Mouse (Mus musculus): Measurements from ENCODE around the gene Lama4. TPM values are rescaled to one million over a fixed set of nuclear protein-coding genes. Genes with fewer than 3 reads are reported as not detected.

Lama4 gene
- total RNA-seq, 2 experiments from 2014 or later, result 55.3 to 59.2 TPM

DNA sequence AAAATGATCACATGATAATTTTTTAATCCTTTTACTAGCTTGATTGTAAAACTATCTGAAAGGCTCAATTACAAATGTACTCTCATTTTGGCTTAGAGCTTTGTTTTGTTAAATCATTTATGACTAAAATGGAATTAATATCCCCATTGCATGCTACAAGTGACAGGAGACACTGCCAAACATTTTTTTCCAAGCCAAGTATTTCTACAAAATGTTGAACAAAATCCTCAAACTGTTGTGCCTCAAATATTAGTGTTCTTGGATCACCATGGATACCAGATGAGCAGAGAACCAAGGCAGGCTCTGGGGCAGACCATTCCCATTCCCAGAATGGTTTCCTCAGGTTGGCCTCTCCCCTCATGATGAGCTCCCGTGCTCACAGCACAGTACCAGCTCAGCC is 79.8 kb downstream of the Lama4 start:
- DNase-seq (ENCODE audit: low spot score in 2 of 2), result no peak

DNA sequence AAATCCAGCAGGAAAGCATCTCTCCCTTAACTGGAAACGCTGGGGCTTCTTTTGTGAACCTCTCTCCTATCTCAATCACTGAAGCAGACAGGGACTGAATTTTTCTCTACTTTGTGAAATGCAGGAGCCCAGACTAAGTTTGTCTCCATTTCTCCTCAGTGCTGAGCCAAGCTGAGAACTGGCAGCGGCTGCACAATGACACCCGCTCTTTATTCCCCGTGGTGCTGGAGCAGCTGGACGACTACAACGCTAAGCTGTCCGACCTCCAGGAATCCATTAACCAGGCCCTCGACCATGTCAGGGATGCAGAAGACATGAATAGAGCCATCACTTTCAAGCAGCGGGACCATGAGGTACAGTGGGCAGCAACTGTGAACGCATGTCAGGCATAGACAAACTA is 82.5 kb downstream of the Lama4 start:
- DNase-seq (ENCODE audit: low spot score in 2 of 2), result no peak

DNA sequence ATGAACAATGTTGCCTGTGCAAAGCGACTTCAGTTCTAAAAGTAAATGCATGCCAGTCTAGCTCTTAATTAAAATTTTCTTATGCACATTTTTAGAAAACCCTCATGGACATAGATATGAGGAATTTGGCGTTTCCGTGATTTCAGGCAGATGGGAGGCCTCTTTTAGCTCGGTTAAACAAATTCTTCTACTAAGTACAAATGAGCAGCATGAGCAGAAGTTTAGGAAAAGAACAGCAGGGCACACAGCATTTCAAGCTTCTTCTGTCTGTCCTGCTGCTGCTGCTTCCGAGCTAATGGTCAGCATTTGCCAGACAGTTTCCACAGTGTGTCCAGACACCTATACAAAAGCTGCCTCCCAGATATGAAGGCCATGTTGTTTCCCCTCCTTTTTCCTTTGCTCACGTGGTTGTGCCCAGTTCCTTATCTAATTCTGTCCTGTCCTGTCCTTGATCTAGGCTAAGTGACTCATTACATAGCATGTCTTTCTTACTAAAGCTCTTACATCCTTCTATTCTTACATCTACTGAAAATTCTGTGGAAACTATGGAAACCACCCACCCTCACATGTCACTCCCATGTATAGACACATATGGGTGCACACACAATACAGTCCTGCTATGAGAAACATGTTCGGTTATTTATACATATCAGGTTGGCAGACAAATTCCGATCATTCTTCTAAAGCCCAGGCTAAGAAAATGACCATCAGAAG is 84.4 kb downstream of the Lama4 start:
- no peak for DNase-seq (ENCODE audit: low spot score in 2 of 2)

DNA sequence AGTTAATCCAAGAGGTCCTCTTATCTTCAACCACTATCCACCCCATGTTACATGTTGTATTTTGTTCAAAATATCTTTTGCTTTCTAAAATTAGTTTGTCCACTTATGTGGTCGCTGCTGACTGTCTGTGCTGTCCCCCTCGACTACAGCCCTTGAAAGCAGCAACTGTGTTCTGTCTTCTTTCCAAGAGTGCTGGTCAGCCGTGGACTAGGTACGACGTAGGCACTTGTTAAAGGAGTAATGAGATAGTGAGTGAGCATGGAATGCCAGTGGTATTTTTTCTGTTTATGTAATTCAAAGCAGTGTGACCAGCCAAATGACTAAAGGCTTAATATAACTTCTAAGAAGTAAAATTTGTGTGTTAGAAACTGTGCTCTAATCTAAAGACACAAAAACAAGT is 90.7 kb downstream of the Lama4 start:
- DNase-seq (ENCODE audit: low spot score in 2 of 2), result no peak

DNA sequence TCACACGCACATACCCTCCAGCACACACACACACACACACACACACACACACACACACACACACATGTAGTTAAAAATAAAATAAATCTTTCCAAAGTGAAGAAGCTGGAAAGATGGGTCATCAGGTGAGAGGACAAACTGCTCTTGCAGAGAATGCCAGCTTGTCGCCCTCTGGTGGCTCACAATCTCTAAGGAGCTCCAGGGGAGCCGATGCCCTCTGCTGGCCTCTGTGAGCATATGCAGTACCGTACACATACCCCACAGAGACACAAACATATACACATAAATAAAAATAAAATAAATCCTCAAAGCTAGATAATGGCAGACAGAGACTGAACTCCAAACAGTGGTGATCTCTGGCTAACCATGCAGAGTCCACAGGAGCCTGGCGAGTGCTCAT is 99.4 kb downstream of the Lama4 start:
- no peak for DNase-seq (ENCODE audit: low spot score in 2 of 2)

DNA sequence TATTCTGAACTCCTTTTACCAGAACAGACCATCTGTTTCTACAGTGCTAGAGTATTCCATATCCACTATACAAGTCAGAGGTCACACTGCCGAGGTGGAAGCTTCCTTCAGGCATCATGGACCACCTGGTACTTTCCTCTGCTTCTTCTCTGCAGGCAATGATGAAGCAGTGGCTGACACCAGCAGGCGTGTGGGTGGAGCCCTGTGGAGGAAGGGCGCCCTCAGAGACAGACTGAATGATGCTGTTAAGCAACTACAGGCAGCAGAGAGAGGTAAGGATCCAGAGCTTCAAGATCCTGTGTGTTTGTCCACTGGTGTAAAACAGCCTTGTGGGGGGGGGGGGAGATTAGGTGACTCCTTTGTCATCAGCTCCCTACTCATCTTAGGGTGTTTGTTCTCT is 100.1 kb downstream of the Lama4 start:
- DNase-seq (ENCODE audit: low spot score in 2 of 2), result no peak

DNA sequence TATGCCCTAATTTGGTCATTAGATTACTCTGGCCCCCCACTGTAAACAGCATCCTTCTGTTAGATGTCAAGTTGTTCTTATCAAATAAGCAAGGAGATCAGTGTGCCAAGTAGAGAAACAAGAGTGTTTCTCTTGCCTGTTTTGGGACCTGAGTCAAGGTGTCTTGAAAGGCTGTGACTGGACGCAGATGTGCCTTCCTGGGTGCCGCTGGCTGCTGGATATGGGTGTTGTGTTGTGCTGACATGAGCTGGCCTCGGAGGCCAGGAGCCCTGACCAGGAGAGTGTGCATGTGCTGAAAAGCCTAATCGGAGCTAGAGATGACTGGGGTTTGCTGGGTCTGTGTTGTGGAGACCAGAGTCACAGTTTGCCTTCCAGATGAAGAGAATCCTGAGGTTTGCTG is 100.7 kb downstream of the Lama4 start:
- DNase-seq (ENCODE audit: low spot score in 2 of 2), result no peak

DNA sequence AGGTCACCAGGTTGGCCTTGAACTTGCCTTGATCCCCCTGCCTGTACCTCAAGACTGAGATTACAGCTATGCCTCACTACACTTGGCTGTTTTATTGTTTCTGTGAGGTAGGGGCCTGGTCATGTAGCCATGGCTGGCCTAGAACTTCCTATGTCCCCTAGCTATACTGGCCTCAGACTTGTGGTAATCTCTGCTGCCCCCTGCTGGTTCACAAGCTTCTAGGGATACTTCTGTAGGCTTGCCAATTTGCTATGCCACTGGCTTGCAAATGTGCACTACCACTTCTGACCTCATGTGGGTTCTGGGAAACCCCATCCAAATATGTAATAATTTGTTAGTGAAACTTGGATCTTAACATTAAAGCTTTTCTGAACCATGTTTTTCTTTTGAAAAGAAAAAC is 101.6 kb downstream of the Lama4 start:
- DNase-seq (ENCODE audit: low spot score in 2 of 2), result peak; percentile 62 to 68

DNA sequence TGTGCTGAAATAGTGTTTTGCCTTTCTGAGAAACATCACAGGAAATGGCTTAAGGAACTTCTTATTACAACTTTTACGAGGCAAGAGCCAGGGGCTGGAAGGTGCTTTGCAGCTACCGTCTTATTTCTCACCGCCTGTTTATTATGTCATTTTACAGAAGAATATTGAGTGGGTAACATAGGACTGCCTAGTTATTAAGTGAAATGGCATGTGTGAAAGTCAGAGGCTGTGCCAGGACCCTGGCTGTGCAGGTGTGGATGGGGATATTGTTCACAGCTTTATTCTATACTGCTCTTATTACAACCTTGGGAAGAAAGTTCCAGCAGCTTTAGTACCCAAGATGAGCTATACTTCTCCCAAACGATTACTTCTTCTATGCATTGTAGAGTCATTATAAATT is 106.7 kb downstream of the Lama4 start:
- no peak for DNase-seq (ENCODE audit: low spot score in 2 of 2)

DNA sequence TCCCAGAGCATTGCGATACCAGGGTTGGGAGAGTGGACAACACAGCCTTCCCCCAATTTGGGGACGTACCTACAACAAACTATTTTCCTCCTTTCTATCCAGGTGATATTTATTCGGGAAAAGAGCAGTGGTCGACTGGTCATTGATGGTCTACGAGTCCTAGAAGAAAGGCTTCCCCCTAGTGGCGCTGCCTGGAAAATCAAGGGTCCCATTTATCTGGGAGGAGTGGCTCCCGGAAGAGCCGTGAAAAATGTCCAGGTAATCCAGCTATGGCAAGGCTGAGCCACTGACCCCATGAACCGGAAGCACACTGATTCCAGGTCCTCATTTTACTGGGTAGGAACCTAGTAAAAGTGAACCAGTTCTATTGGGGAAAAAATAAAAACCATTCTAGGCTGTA is 131.7 kb downstream of the Lama4 start:
- DNase-seq (ENCODE audit: low spot score in 2 of 2), result peak; percentile 12 to 25

DNA sequence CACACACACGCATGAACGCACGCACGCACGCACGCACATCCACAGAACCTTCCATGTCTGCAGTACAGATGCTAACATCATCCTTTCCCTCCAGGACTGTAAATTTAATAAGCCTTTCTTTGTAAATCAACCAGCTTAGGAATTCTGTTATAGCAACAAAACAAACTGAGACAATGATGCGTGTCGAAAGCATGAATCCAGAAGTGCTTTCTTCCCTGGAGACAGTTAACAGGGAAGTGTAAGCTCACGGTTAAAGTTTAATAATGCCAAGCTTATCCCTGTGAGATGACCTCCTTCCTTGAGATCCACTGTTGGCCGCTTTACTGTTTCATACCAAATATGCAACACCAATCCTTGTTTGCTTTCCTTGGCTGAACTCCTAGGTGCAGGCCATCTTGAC is 133.4 kb downstream of the Lama4 start:
- DNase-seq (ENCODE audit: low spot score in 2 of 2), result no peak

DNA sequence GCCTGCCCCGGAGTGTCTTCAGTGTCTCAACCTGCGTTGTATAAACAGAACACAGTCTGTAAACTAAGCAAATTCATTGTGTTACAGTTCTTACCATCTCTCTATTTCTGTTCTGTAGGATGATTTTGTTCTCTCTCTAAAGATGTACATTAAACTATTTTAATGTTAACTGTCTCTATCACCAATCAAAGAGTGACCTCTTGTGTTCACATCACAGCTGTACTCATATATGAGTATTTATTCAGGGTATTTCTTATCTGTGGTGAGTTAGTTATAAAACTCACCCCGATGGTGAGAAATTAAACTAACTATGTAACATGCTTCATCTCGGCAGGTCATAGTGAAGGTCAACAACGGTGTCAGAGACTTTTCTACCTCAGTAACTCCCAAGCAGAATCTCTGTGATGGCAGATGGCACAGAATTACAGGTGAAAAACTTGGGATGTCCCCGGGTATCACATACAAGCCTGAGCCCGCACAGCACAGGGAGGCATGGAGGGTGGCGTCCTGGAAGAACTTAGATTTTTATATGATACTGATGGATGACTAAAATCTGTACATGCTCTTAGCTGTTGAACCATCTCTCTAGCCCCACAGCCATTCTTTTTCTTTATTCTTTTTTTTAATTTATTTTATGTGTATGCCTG is 139.6 kb downstream of the Lama4 start:
- no peak for DNase-seq (ENCODE audit: low spot score in 2 of 2)

DNA sequence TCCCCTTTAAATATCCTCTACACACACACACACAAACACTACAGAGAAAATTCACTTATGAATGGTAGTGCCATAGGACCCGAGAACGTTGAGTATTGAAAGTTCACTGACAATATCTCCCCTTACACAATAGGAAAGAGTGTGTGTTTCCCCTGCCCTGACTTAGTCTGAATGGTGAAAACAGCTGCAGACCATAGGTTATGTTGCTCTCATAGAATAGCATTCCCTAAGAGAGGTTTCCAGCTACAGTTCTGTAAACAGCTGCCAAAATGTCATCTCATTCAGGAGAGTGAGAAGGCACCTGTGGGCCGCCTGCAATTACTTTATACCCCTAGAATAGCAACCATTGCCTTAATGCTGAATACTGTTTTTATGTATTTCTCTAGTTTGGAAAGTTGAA is 141.1 kb downstream of the Lama4 start:
- DNase-seq (ENCODE audit: low spot score in 2 of 2), result no peak

DNA sequence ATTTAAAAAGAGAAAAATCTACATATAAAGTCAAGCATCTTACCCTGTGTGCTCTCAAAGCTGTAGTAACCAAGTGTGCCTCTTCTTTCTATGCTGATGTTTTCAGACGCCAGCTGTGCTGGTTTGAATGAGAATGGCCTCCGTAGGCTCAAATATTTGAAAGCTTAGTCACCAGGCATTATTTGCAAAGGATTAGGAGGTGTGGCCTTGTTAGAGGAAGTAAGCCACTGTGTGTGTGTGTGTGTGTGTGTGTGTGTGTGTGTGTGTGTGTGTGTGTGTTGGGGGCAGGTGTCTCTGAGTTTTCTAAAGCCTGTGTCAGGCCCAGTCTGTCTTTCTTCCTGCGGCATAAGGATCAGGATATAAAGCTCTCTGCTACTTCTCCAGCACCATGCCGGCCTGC is 141.6 kb downstream of the Lama4 start:
- DNase-seq (ENCODE audit: low spot score in 2 of 2), result no peak

DNA sequence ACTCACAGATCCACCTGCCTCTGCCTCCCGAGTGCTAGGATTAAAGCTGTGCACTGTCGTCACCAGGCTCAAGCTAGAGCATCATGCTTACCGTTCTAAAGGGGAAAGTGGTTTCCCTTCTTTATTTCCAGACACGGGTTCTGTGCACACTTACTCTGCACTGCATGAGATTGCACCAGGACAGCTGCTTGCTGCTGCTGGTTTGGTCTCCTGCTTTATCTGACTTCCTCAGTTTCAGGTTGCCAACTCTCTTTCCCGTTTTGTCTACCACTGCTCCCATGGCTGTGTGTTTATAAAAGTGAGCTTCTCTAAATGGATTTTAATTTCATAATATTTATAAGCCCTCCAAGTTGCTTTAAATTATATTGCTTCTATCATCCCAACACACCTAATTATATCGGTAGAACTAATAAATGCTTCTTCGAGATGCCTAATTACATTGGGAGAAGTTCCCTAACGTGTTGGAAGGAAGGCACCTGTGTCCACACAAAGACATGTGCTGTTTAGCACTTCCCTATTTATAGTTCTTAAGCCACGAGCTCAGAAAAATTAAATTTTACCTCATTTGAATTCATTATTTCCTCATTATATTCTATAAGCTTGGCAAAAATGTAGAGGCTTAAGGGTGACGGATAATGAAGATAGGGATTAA is 143.6 kb downstream of the Lama4 start:
- DNase-seq (ENCODE audit: low spot score in 2 of 2), result no peak

DNA sequence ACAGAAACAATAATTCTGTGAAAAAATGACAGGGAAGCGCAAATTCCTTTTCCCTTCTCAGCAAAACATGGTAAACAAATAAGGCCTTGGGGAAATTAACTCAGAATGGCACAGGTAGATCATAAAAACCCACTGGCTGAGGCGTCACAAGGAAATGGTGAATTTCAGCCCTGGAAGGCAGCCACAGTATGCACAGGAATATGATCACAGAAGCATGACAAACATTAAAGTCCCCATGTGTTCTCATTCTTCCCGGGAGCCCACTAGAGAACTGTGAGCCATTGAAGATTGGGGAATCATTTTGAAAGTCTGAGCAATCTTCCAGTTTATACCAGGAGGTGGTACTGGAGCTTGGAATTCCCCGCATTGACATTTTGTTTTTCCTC is 144.2 kb downstream of the Lama4 start:
- no peak for DNase-seq (ENCODE audit: low spot score in 2 of 2)

DNA sequence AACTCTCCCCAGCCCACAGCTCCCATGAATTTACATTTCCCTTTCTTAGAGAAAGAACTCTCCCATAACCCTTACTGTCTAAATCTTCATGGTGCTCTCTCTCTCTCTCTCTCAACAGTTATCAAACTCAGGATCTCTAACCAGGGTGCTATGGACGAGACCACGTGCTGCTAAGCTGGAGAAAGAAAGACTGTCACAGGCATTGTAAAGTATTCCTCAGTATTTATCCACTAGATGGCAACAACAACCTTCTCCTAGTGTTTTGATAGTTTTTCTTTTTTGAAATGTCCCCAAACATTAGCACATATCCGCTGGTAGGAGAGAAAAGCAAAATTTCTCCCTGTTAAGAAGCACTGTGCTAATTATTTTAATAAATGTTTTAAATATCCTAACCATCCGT is 156.1 kb downstream of the Lama4 start:
- DNase-seq (ENCODE audit: low spot score in 2 of 2), result no peak

DNA sequence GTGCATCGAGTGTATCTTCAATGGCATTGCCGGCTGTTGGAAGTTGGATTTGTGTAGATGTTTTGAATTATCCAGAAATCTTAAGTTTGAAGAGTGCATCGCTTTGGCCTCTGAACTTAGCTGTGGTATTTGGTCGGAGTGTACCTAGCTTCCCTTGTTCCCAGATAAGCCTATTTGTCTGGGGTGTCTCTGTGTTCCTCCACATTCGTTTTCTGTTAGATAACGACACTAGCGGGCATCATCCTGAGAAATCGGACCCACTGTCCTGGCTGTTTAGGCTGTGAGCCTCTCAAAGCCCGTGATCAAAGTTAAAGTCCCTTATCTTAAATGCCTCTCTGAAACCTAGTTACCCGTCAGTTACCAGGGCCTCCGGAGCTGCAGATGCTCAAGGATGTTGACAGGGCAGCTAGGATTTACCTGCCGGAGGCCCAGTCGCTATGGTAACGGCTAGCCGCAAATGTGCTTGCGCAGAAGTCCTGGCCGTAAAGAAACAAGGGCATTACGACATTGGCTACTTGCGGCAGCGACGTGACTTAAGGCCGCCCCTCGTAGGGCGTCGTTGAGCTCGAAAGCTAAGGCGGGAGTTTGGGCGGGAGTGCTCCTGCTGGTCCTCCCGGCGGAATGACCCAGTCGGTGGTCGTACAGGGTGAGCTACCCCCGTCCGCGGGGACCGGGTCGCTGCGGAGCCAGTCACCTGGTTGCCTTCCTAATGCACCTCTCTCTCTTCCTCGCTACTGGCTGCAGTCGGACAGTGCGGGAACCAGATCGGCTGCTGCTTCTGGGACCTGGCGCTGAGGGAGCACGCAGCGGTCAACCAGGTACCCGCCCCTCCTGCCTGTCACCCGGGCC is 168.4 kb downstream of the Lama4 start, which contains the start of the genes Fam229b and Tube1:
Gene Fam229b (minus strand): TSS at position 453 of the 849 bp plus-strand sequence.
Gene Tube1 (plus strand): TSS at position 515 of the 849 bp plus-strand sequence.
- peak; percentile 69 to 73 for DNase-seq (ENCODE audit: low spot score in 2 of 2)

DNA sequence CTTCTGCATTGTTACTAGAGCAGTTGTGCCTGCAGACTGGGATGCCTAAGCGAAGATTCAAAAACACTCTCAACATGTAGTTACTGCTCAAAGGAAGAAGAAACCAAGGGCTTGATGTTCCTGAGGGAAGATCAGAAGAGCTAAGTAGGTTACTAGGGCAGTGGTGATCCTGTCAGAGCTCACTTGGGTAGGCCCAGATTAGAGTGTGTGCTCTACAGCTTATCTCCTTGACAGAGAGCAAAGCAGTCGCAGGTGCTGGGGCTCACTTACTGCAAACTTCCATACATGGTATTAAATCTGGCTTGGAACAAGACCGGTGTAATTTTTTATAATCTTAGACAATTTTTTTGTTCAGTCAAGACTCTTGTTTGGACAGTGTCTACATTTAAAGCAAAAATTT is 172.5 kb downstream of the Lama4 start:
- DNase-seq (ENCODE audit: low spot score in 2 of 2), result no peak

DNA sequence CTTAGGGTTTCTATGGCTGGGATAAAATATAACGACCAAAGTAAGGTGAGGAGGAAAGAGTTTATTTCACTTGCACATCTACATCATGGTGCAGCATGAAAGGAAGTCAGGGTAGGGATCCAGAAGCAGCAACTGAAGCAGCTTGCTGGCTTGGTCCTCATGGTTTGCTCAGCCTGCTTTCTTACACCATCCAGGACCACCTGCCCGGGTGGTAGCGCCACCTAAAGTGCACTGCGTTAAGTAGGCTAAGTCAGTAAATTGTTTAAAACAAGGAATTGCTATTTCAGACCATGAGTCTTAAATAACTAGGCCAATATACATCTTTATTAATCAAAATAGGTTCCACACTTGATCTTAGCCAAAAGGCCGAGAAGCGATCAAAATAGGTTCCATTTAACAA is 173.4 kb downstream of the Lama4 start:
- no peak for DNase-seq (ENCODE audit: low spot score in 2 of 2)

DNA sequence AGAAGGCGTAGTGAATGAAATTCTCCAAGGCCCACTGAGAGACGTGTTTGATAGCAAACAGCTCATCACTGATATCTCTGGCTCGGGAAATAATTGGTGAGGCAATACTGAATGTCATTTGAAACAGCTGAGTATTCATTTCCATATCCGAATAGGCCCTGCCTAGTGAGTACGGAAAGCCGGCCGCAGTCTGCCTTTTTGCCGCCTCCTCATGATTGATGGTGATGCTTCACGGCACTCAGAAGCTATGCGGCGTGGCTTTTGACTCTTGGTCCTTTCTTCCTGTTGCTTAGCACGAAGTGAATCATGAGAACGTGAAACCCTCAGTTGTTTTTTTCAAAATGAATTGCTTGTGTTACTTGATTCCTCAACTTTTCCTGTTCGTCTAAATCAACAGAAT is 175.5 kb downstream of the Lama4 start:
- no peak for DNase-seq (ENCODE audit: low spot score in 2 of 2)

DNA sequence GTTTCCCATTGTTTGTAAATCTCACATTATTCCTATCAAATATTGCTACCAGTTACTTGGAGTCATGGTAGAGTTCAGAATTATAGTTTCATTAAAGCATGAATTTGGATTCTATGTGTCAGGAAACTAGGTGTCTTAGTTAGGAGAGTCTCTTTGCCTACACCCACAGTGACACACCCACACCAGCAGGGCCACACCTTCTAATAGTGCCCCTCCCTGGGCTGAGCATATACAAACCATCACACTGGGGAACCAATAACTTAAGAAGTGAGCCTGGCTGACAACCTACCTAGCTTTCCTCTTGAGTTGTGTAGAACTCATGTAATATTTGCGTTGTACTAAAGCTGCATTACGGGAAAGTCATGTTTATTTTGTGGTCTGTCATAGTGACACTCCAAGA is 176.1 kb downstream of the Lama4 start:
- no peak for DNase-seq (ENCODE audit: low spot score in 2 of 2)
